Mouse (Mus musculus): Measurements from ENCODE around the gene Il31ra. TPM values are rescaled to one million over a fixed set of nuclear protein-coding genes. Genes with fewer than 3 reads are reported as not detected.
A peak's percentile ranks its signal among the peaks of the same experiment; 100 is the strongest.
"Not testable (repeated sequence)": the region's sequence is repeated elsewhere in the genome, so short reads cannot be mapped to it uniquely, and the experiment has no call there.

The Il31ra gene
- total and polyA plus RNA-seq, 3 experiments = not detected

GRCm38 (mm10) chr13:112580590-112581320 lies 13.4 kb downstream of the Il31ra start:
- no peak overlapping the region for H3K9ac ChIP-seq (ENCODE audit: low read depth, low read length)
- 45% methylated on average over 11 of the region's 11 CpGs for WGBS
- H3K4me3 ChIP-seq = no peak overlapping the region
- TF ChIP-seq POLR2A (IDR thresholded peaks at IDR 0.05; ENCODE audit: insufficient read depth, low read depth, low read length) = no peak
- no peak for TF ChIP-seq CTCF (IDR thresholded peaks at IDR 0.05)
- TF ChIP-seq EP300 (IDR thresholded peaks at IDR 0.05; ENCODE audit: insufficient read depth, low read depth, low read length) = no peak
- no peaks in the 10 kb centered on the region for H3K36me3 ChIP-seq (ENCODE audit: control insufficient read depth, insufficient read depth, low read length)
- no peaks in the 10 kb centered on the region for H3K27me3 ChIP-seq (ENCODE audit: control insufficient read depth, insufficient read depth, low read length)
- no peak for DNase-seq
- no peaks in the 10 kb centered on the region for H3K79me2 ChIP-seq (replicated peaks; ENCODE audit: control insufficient read depth, insufficient read depth, low read length)
- H3K4me1 ChIP-seq (ENCODE audit: control insufficient read depth, insufficient read depth, low read length) = no peaks in the 10 kb centered on the region
- intact Hi-C loops (cut with DNase I) = no loop called here
- H3K27ac ChIP-seq = no peak overlapping the region

GRCm38 (mm10) chr13:112578041-112578440 lies 16.1 kb downstream of the Il31ra start:
- H3K27ac ChIP-seq; H3K36me3 ChIP-seq (ENCODE audit: control insufficient read depth, insufficient read depth, low read length); intact Hi-C loops (cut with DNase I); H3K79me2 ChIP-seq (replicated peaks; ENCODE audit: control insufficient read depth, insufficient read depth, low read length); H3K4me3 ChIP-seq; H3K27me3 ChIP-seq (ENCODE audit: control insufficient read depth, insufficient read depth, low read length); H3K4me1 ChIP-seq (ENCODE audit: control insufficient read depth, insufficient read depth, low read length); H3K9ac ChIP-seq (ENCODE audit: low read depth, low read length): not testable (repeated sequence)
- DNase-seq = peak; percentile 99 to 100
- 90% methylated on average over 11 of the region's 11 CpGs for WGBS

- TF ChIP-seq EP300 (IDR thresholded peaks at IDR 0.05; ENCODE audit: insufficient read depth, low read depth, low read length) (no peak), POLR2A (IDR thresholded peaks at IDR 0.05; ENCODE audit: insufficient read depth, low read depth, low read length) (no peak), CTCF (IDR thresholded peaks at IDR 0.05) (no peak)
- H3K79me2 ChIP-seq (replicated peaks; ENCODE audit: control insufficient read depth, insufficient read depth, low read length) = no peaks in the 10 kb centered on the region
- H3K36me3 ChIP-seq (ENCODE audit: control insufficient read depth, insufficient read depth, low read length) = no peaks in the 10 kb centered on the region
- no peaks in the 10 kb centered on the region for H3K27me3 ChIP-seq (ENCODE audit: control insufficient read depth, insufficient read depth, low read length)
- H3K4me1 ChIP-seq (ENCODE audit: control insufficient read depth, insufficient read depth, low read length) = no peaks in the 10 kb centered on the region
- no peak for DNase-seq
- no peak overlapping the region for H3K9ac ChIP-seq (ENCODE audit: low read depth, low read length)
- H3K27ac ChIP-seq = no peak overlapping the region
- H3K4me3 ChIP-seq = no peak overlapping the region
- intact Hi-C loops (cut with DNase I) = no loop called here
Measured at GRCm38 (mm10) chr13:112573800-112574199, 20.4 kb downstream of the Il31ra start.

GRCm38 (mm10) chr13:112570768-112571167 lies 23.4 kb downstream of the Il31ra start:
- no peak for TF ChIP-seq EP300 (IDR thresholded peaks at IDR 0.05; ENCODE audit: insufficient read depth, low read depth, low read length)
- TF ChIP-seq CTCF (IDR thresholded peaks at IDR 0.05) = no peak
- TF ChIP-seq POLR2A (IDR thresholded peaks at IDR 0.05; ENCODE audit: insufficient read depth, low read depth, low read length) = no peak
- WGBS = 72% methylated on average over 5 of the region's 5 CpGs
- H3K79me2 ChIP-seq (replicated peaks; ENCODE audit: control insufficient read depth, insufficient read depth, low read length) = no peaks in the 10 kb centered on the region
- H3K9ac ChIP-seq (ENCODE audit: low read depth, low read length) = no peak overlapping the region
- no peak for DNase-seq
- no peaks in the 10 kb centered on the region for H3K4me1 ChIP-seq (ENCODE audit: control insufficient read depth, insufficient read depth, low read length)
- intact Hi-C loops (cut with DNase I) = no loop called here
- no peaks in the 10 kb centered on the region for H3K36me3 ChIP-seq (ENCODE audit: control insufficient read depth, insufficient read depth, low read length)
- H3K4me3 ChIP-seq = no peak overlapping the region
- no peaks in the 10 kb centered on the region for H3K27me3 ChIP-seq (ENCODE audit: control insufficient read depth, insufficient read depth, low read length)
- H3K27ac ChIP-seq = no peak overlapping the region

- Histone ChIP-seq H3K9ac (ENCODE audit: low read depth, low read length) (no peak overlapping the region), H3K4me1 (ENCODE audit: control insufficient read depth, insufficient read depth, low read length) (no peaks in the 10 kb centered on the region), H3K27ac (no peak overlapping the region), H3K4me3 (no peak overlapping the region), H3K36me3 (ENCODE audit: control insufficient read depth, insufficient read depth, low read length) (no peaks in the 10 kb centered on the region), H3K79me2 (replicated peaks; ENCODE audit: control insufficient read depth, insufficient read depth, low read length) (no peaks in the 10 kb centered on the region), H3K27me3 (ENCODE audit: control insufficient read depth, insufficient read depth, low read length) (no peaks in the 10 kb centered on the region)
- intact Hi-C loops (cut with DNase I) = no loop called here
- WGBS = 69% methylated on average over 4 of the region's 4 CpGs
- no peak for DNase-seq
- TF ChIP-seq POLR2A (IDR thresholded peaks at IDR 0.05; ENCODE audit: insufficient read depth, low read depth, low read length) = no peak
- no peak for TF ChIP-seq CTCF (IDR thresholded peaks at IDR 0.05)
- TF ChIP-seq EP300 (IDR thresholded peaks at IDR 0.05; ENCODE audit: insufficient read depth, low read depth, low read length) = no peak
Measured at GRCm38 (mm10) chr13:112569606-112570005, 24.6 kb downstream of the Il31ra start.

- intact Hi-C loops (cut with DNase I) = no loop called here
- Histone ChIP-seq H3K9ac (ENCODE audit: low read depth, low read length) (no peak overlapping the region), H3K36me3 (ENCODE audit: control insufficient read depth, insufficient read depth, low read length) (no peaks in the 10 kb centered on the region), H3K27ac (no peak overlapping the region), H3K79me2 (replicated peaks; ENCODE audit: control insufficient read depth, insufficient read depth, low read length) (no peaks in the 10 kb centered on the region), H3K4me3 (no peak overlapping the region), H3K4me1 (ENCODE audit: control insufficient read depth, insufficient read depth, low read length) (no peaks in the 10 kb centered on the region), H3K27me3 (ENCODE audit: control insufficient read depth, insufficient read depth, low read length) (no peaks in the 10 kb centered on the region)
- whole genome bisulfite sequencing = 78% methylated on average over 6 of the region's 6 CpGs
- no peak for TF ChIP-seq EP300 (IDR thresholded peaks at IDR 0.05; ENCODE audit: insufficient read depth, low read depth, low read length)
- TF ChIP-seq CTCF (IDR thresholded peaks at IDR 0.05) = no peak
- TF ChIP-seq POLR2A (IDR thresholded peaks at IDR 0.05; ENCODE audit: insufficient read depth, low read depth, low read length) = no peak
- no peak for DNase-seq
Measured at GRCm38 (mm10) chr13:112560554-112561138, 33.5 kb downstream of the Il31ra start.
